Mouse (Mus musculus): Measurements from ENCODE around the gene Nr6a1. TPM values are rescaled to one million over a fixed set of nuclear protein-coding genes. Genes with fewer than 3 reads are reported as not detected.

Gene Nr6a1
- polyA plus RNA-seq, 1 experiment: 1.8 TPM

- H3K36me3 ChIP-seq (ENCODE audit: control insufficient read depth, insufficient read depth): no peaks in the 10 kb centered on the region
- no peaks in the 10 kb centered on the region for H3K79me2 ChIP-seq (ENCODE audit: control insufficient read depth, insufficient read depth)
- no peak for TF ChIP-seq REST (IDR thresholded peaks at IDR 0.05; ENCODE audit: insufficient read depth, insufficient read length)
- TF ChIP-seq E2F4 (IDR thresholded peaks at IDR 0.05; ENCODE audit: insufficient read depth): no peak
- no peak for TF ChIP-seq TCF12 (IDR thresholded peaks at IDR 0.05; ENCODE audit: insufficient read depth, poor library complexity, severe bottlenecking)
- TF ChIP-seq MAX (IDR thresholded peaks at IDR 0.05; ENCODE audit: low read depth): no peak
- no peak for TF ChIP-seq USF1 (IDR thresholded peaks at IDR 0.05; ENCODE audit: low read depth)
- TF ChIP-seq SRF (IDR thresholded peaks at IDR 0.05; ENCODE audit: control insufficient read depth, insufficient read length, low read depth): no peak
- no peak for TF ChIP-seq MYOG (IDR thresholded peaks at IDR 0.05; ENCODE audit: control insufficient read depth in 1 of 3, insufficient read depth in 1 of 3, insufficient read length in 2 of 3, low read depth in 2 of 3)
- TF ChIP-seq POLR2A (IDR thresholded peaks at IDR 0.05; ENCODE audit: insufficient read length, low read depth): no peak
- no peak for TF ChIP-seq MYOD1 (IDR thresholded peaks at IDR 0.05; ENCODE audit: control insufficient read depth in 1 of 3, insufficient read length in 2 of 3, low read depth in 2 of 3)
- TF ChIP-seq CEBPB (IDR thresholded peaks at IDR 0.05; ENCODE audit: insufficient read depth, poor library complexity, severe bottlenecking): no peak
- TF ChIP-seq TCF3 (IDR thresholded peaks at IDR 0.05; ENCODE audit: insufficient read length, low read depth): no peak
- H3ac ChIP-seq (ENCODE audit: control insufficient read depth, insufficient read length): no peak overlapping the region
- no peak overlapping the region for H3K4me3 ChIP-seq
- H3K27me3 ChIP-seq (ENCODE audit: control insufficient read depth, insufficient read depth, insufficient read length): no peaks in the 10 kb centered on the region
- H3K4me2 ChIP-seq (ENCODE audit: low read depth): no peak overlapping the region
These were observed 13.9 kb upstream of the Nr6a1 start for GRCm38 (mm10) chr2:38941426-38941825.

- H3K4me2 ChIP-seq (ENCODE audit: low read depth): no peak overlapping the region
- H3ac ChIP-seq (ENCODE audit: control insufficient read depth, insufficient read length): no peak overlapping the region
- H3K4me3 ChIP-seq: no peak overlapping the region
- H3K36me3 ChIP-seq (ENCODE audit: control insufficient read depth, insufficient read depth): no peaks in the 10 kb centered on the region
- no peaks in the 10 kb centered on the region for H3K79me2 ChIP-seq (ENCODE audit: control insufficient read depth, insufficient read depth)
- no peaks in the 10 kb centered on the region for H3K27me3 ChIP-seq (ENCODE audit: control insufficient read depth, insufficient read depth, insufficient read length)
- TF ChIP-seq USF1 (IDR thresholded peaks at IDR 0.05; ENCODE audit: low read depth): no peak
- no peak for TF ChIP-seq POLR2AphosphoS2 (IDR thresholded peaks at IDR 0.05; ENCODE audit: insufficient read length, low read depth)
- TF ChIP-seq SRF (IDR thresholded peaks at IDR 0.05; ENCODE audit: control insufficient read depth, insufficient read length, low read depth): no peak
- TF ChIP-seq REST (IDR thresholded peaks at IDR 0.05; ENCODE audit: insufficient read depth, insufficient read length): no peak
- no peak for TF ChIP-seq POLR2A (IDR thresholded peaks at IDR 0.05; ENCODE audit: insufficient read length, low read depth)
- no peak for TF ChIP-seq MYOD1 (IDR thresholded peaks at IDR 0.05; ENCODE audit: control insufficient read depth in 1 of 3, insufficient read length in 2 of 3, low read depth in 2 of 3)
- no peak for TF ChIP-seq TCF12 (IDR thresholded peaks at IDR 0.05; ENCODE audit: insufficient read depth, poor library complexity, severe bottlenecking)
- TF ChIP-seq CEBPB (IDR thresholded peaks at IDR 0.05; ENCODE audit: insufficient read depth, poor library complexity, severe bottlenecking): no peak
These were observed 11.6 kb upstream of the Nr6a1 start for GRCm38 (mm10) chr2:38939047-38939446.

GRCm38 (mm10) chr2:38938007-38938406 is 10.5 kb upstream of the Nr6a1 start:
- no peak overlapping the region for H3K4me3 ChIP-seq

GRCm38 (mm10) chr2:38937396-38937795 is 9.9 kb upstream of the Nr6a1 start:
- TF ChIP-seq SRF (IDR thresholded peaks at IDR 0.05; ENCODE audit: control insufficient read depth, insufficient read length, low read depth) (no peak), MYOG (IDR thresholded peaks at IDR 0.05; ENCODE audit: control insufficient read depth in 1 of 3, insufficient read depth in 1 of 3, insufficient read length in 2 of 3, low read depth in 2 of 3) (no peak), POLR2AphosphoS2 (IDR thresholded peaks at IDR 0.05; ENCODE audit: insufficient read length, low read depth) (no peak)
- Histone ChIP-seq H3K27me3 (ENCODE audit: control insufficient read depth, insufficient read depth, insufficient read length) (no peaks in the 10 kb centered on the region), H3K4me2 (ENCODE audit: low read depth) (no peak overlapping the region), H3K36me3 (ENCODE audit: control insufficient read depth, insufficient read depth) (no peaks in the 10 kb centered on the region), H3K4me3 (no peak overlapping the region), H3K79me2 (ENCODE audit: control insufficient read depth, insufficient read depth) (no peaks in the 10 kb centered on the region), H3ac (ENCODE audit: control insufficient read depth, insufficient read length) (no peak overlapping the region)

More at GRCm38 (mm10) chr2:38938007-38938406, 10.5 kb upstream of the Nr6a1 start:
- TF ChIP-seq MAX (IDR thresholded peaks at IDR 0.05; ENCODE audit: low read depth) (no peak), POLR2A (IDR thresholded peaks at IDR 0.05; ENCODE audit: insufficient read length, low read depth) (no peak), MYOD1 (IDR thresholded peaks at IDR 0.05; ENCODE audit: control insufficient read depth in 1 of 3, insufficient read length in 2 of 3, low read depth in 2 of 3) (no peak), TCF12 (IDR thresholded peaks at IDR 0.05; ENCODE audit: insufficient read depth, poor library complexity, severe bottlenecking) (no peak), CEBPB (IDR thresholded peaks at IDR 0.05; ENCODE audit: insufficient read depth, poor library complexity, severe bottlenecking) (no peak), USF1 (IDR thresholded peaks at IDR 0.05; ENCODE audit: low read depth) (no peak), REST (IDR thresholded peaks at IDR 0.05; ENCODE audit: insufficient read depth, insufficient read length) (no peak), MYOG (IDR thresholded peaks at IDR 0.05; ENCODE audit: control insufficient read depth in 1 of 3, insufficient read depth in 1 of 3, insufficient read length in 2 of 3, low read depth in 2 of 3) (no peak), TCF3 (IDR thresholded peaks at IDR 0.05; ENCODE audit: insufficient read length, low read depth) (no peak), POLR2AphosphoS2 (IDR thresholded peaks at IDR 0.05; ENCODE audit: insufficient read length, low read depth) (no peak), E2F4 (IDR thresholded peaks at IDR 0.05; ENCODE audit: insufficient read depth) (no peak), SRF (IDR thresholded peaks at IDR 0.05; ENCODE audit: control insufficient read depth, insufficient read length, low read depth) (no peak)
- Histone ChIP-seq H3K79me2 (ENCODE audit: control insufficient read depth, insufficient read depth) (no peaks in the 10 kb centered on the region), H3ac (ENCODE audit: control insufficient read depth, insufficient read length) (no peak overlapping the region), H3K36me3 (ENCODE audit: control insufficient read depth, insufficient read depth) (no peaks in the 10 kb centered on the region), H3K27me3 (ENCODE audit: control insufficient read depth, insufficient read depth, insufficient read length) (no peaks in the 10 kb centered on the region), H3K4me2 (ENCODE audit: low read depth) (no peak overlapping the region)

GRCm38 (mm10) chr2:38936721-38937378 is 9.4 kb upstream of the Nr6a1 start:
- no peaks in the 10 kb centered on the region for H3K36me3 ChIP-seq (ENCODE audit: control insufficient read depth, insufficient read depth)
- TF ChIP-seq CEBPB (IDR thresholded peaks at IDR 0.05; ENCODE audit: insufficient read depth, poor library complexity, severe bottlenecking) (no peak), TCF12 (IDR thresholded peaks at IDR 0.05; ENCODE audit: insufficient read depth, poor library complexity, severe bottlenecking) (no peak), MYOD1 (IDR thresholded peaks at IDR 0.05; ENCODE audit: control insufficient read depth in 1 of 3, insufficient read length in 2 of 3, low read depth in 2 of 3) (no peak), REST (IDR thresholded peaks at IDR 0.05; ENCODE audit: insufficient read depth, insufficient read length) (no peak), MAX (IDR thresholded peaks at IDR 0.05; ENCODE audit: low read depth) (no peak), POLR2A (IDR thresholded peaks at IDR 0.05; ENCODE audit: insufficient read length, low read depth) (no peak), USF1 (IDR thresholded peaks at IDR 0.05; ENCODE audit: low read depth) (no peak), POLR2AphosphoS2 (IDR thresholded peaks at IDR 0.05; ENCODE audit: insufficient read length, low read depth) (no peak), TCF3 (IDR thresholded peaks at IDR 0.05; ENCODE audit: insufficient read length, low read depth) (no peak), SRF (IDR thresholded peaks at IDR 0.05; ENCODE audit: control insufficient read depth, insufficient read length, low read depth) (no peak), E2F4 (IDR thresholded peaks at IDR 0.05; ENCODE audit: insufficient read depth) (no peak), MYOG (IDR thresholded peaks at IDR 0.05; ENCODE audit: control insufficient read depth in 1 of 3, insufficient read depth in 1 of 3, insufficient read length in 2 of 3, low read depth in 2 of 3) (no peak)
- no peak overlapping the region for H3K4me2 ChIP-seq (ENCODE audit: low read depth)
- H3K79me2 ChIP-seq (ENCODE audit: control insufficient read depth, insufficient read depth): no peaks in the 10 kb centered on the region
- H3K4me3 ChIP-seq: no peak overlapping the region
- H3ac ChIP-seq (ENCODE audit: control insufficient read depth, insufficient read length): no peak overlapping the region
- H3K27me3 ChIP-seq (ENCODE audit: control insufficient read depth, insufficient read depth, insufficient read length): no peaks in the 10 kb centered on the region

Measured in myocyte (in vitro differentiated cells).